Mouse (Mus musculus) ES-Bruce4 (cell line): ENCODE results near the gene Rcbtb2.

Experiments
- CTCF ChIP-seq: IDR thresholded peaks from one replicate; pipeline ENCODE4 v1.8.1; 2011; ENCODE audit warnings: low read depth, low read length
- POLR2A ChIP-seq: IDR thresholded peaks from one replicate; pipeline ENCODE4 v1.8.1; 2011; ENCODE audit warnings: low read length; ENCODE audit not compliant: insufficient read depth

DNA sequence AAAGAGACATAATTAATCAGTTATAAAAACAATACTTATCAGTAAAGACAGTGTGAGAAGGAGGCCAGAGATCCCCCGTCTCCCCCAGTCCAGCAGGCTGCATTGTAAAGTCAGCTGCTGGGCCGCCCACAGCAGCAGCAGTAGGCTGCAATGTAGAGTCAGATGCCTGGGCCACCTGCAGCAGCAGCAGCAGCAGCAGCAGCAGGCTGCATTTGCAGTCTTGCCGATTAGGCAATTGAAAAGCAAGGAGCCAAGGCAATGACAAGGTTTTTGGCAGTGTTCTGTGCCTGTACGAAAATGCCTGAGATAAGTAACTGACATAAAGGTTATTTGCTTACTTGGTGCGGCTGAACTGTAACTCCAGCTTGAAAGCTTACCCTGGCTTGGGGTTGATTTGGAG, 53.4 kb downstream of the Rcbtb2 start:
- TF ChIP-seq POLR2A: no peak
- no peak for TF ChIP-seq CTCF
